Mouse (Mus musculus): ENCODE measurements around the gene Nfkbia.

GRCm38 (mm10) chr12:55487843-55488660 lies 4.4 kb downstream of the Nfkbia start:
- no peak for TF ChIP-seq POLR2A (IDR thresholded peaks at IDR 0.05; ENCODE audit: borderline replicate concordance, low read depth, low read length)
- no peak for TF ChIP-seq CTCF (IDR thresholded peaks at IDR 0.05; ENCODE audit: low read depth, low read length)

Measured in bone marrow macrophage, adult 2 months (primary cell).